Mouse (Mus musculus) kidney, embryonic 14.5 days (tissue): Measurements from ENCODE around the gene Polr2c. TPM values are rescaled to one million over a fixed set of nuclear protein-coding genes. Genes with fewer than 3 reads are reported as not detected.

Source experiments
- ATAC-seq: fragments of 200-750 bp; cut with Nextera tagmentation; 2 replicates; pipeline ENCODE4 v1.8.0; 2017; ENCODE audit warnings: moderate number of reproducible peaks, mild to moderate bottlenecking, moderate TSS enrichment, moderate library complexity; ENCODE audit not compliant: low FRiP score, low TSS enrichment
- H3K27ac ChIP-seq: fragments of 300-500 bp; sonication (generic); 2 replicates; pipeline ENCODE4 v1.5.1; 2014; ENCODE audit warnings: low read depth, mild to moderate bottlenecking, low read length, moderate library complexity, mixed read lengths
- H3K27me3 ChIP-seq: fragments of 300-500 bp; sonication (generic); 2 replicates; pipeline ENCODE4 v1.6.1; 2014; ENCODE audit warnings: mild to moderate bottlenecking, low read length; ENCODE audit not compliant: control insufficient read depth, insufficient read depth
- H3K36me3 ChIP-seq: fragments of 300-500 bp; sonication (generic); 2 replicates; pipeline ENCODE4 v1.6.1; 2014; ENCODE audit warnings: low read length, mixed read lengths; ENCODE audit not compliant: control insufficient read depth, insufficient read depth
- H3K4me1 ChIP-seq: fragments of 300-500 bp; sonication (generic); 2 replicates; pipeline ENCODE4 v1.6.1; 2014; ENCODE audit warnings: low read length, mixed read lengths; ENCODE audit not compliant: control insufficient read depth, insufficient read depth
- H3K4me2 ChIP-seq: fragments of 300-500 bp; sonication (generic); replicated peaks from 2 replicates; pipeline ENCODE4 v1.6.1; 2014; ENCODE audit warnings: low read depth, mild to moderate bottlenecking, low read length
- H3K4me3 ChIP-seq: fragments of 300-500 bp; sonication (generic); 2 replicates; pipeline ENCODE4 v1.5.1; 2014; ENCODE audit warnings: mild to moderate bottlenecking, low read length
- H3K9ac ChIP-seq: fragments of 300-500 bp; sonication (generic); 2 replicates; pipeline ENCODE4 v1.6.1; 2014; ENCODE audit warnings: low read depth, mild to moderate bottlenecking, low read length, moderate library complexity
- H3K9me3 ChIP-seq: fragments of 300-500 bp; sonication (generic); 2 replicates; pipeline ENCODE4 v1.6.1; 2016; ENCODE audit warnings: low read length; ENCODE audit not compliant: control insufficient read depth
- WGBS: fragments of 180-500 bp; shearing (Covaris S2); extraction: QIAGEN DNeasy Blood & Tissue Kit; methylation state at CpG from one replicate; pipeline ENCODE4 v1.1.7; 2014; 5-methylcytosine and 5-hydroxymethylcytosine counted together
- polyA plus RNA-seq: library from polyadenylated mRNA; unstranded; fragments of >200 nt; fragmentation: Nextera tagmentation; extraction: Ambion mirVana; gene quantifications from 2 replicates; pipeline ENCODE4 v1.2.1, GENCODE M21; 2014

The Polr2c gene
- polyA plus RNA-seq, 1 experiment from 2014 or later = 183 TPM

DNA sequence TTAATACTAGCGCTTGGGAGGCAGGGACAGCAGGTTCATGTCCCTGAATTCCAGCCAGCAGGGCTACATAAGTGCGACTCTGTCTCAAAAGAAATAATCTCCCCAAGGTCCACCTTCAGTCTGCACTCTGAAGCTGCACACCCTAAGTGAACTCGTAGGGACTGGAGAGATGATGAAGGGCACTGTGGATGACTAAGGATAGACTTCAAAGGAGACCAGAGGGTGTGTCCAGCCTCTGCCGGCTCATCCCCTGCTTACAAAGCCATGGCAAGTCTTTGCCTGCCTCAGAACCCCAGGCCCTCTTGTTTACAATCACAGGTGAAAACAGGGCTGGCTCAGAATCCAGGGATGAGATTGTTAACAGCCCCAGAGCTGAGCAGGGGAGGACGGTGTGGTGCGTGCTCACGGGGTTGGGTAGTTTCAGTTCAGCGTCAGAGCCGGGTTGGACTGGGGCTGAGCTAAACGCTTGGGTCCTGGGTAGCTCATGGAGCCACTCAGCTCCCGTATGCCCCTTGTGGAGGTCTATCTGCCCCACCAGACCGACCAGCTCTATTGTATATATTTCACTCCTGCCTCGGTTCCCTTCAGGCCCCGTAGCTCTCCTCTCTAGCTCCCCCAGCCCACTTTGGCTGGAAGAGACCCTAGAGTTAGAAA lies 31.3 kb downstream of the Polr2c start:
- H3K9me3 ChIP-seq = no peaks in the 10 kb centered on the region
- H3K9ac ChIP-seq = no peak overlapping the region
- no peaks in the 10 kb centered on the region for H3K27me3 ChIP-seq
- H3K4me3 ChIP-seq = no peak overlapping the region
- H3K36me3 ChIP-seq = no peaks in the 10 kb centered on the region
- WGBS = 25% methylated on average over 14 of the region's 14 CpGs
- H3K4me1 ChIP-seq = no peaks in the 10 kb centered on the region
- no peak overlapping the region for H3K4me2 ChIP-seq
- no peak overlapping the region for H3K27ac ChIP-seq
- no peak; the same call in 1 of the 2 replicates for ATAC-seq

DNA sequence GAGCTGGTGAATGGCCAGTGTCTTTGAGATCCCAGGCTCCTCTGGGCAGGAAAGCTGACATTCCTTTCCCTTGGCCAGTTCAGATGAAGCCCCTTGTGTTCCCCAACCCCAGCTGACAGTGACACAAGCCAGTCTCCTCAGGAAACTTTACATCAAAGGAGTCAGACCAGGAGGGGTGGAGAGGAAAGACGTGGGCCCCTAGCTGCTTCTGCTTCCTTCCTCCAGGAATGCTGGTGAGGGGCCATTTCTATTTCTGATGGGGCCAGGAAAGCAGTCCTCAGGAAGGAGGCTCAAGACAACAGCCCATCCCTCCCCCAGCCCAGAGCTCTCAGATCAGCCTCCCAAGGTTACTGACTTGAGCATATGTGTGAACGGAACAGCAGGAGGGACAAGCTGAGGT lies 35.7 kb downstream of the Polr2c start:
- no peak for ATAC-seq
- Histone ChIP-seq H3K4me2 (no peak overlapping the region), H3K27ac (no peak overlapping the region), H3K27me3 (no peaks in the 10 kb centered on the region), H3K4me3 (no peak overlapping the region), H3K9me3 (no peaks in the 10 kb centered on the region), H3K36me3 (no peaks in the 10 kb centered on the region), H3K4me1 (no peaks in the 10 kb centered on the region), H3K9ac (no peak overlapping the region)
- 32% methylated on average over 2 of the region's 2 CpGs for WGBS

DNA sequence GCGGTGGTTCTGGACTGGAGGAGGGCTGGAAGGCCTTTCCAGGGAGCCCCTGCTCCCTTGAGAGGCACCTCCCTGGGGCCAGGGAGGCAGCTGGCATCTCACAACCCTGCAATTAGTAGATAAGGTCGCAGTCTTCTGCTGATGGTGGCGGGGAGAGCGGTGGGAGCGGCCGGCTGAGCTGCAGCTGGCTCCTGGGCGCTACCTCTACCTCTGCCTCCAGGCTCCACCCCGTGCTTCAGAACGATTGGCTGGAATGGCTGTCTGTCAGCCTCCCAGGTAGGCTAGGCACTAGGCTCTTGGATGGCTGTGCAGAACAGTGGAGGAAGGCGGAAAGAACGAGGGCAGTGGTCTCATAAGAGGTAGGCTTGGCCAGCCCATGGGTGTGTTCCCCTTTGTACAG lies 42.0 kb downstream of the Polr2c start:
- H3K36me3 ChIP-seq = no peaks in the 10 kb centered on the region
- no peak overlapping the region for H3K27ac ChIP-seq
- H3K27me3 ChIP-seq = no peaks in the 10 kb centered on the region
- H3K9me3 ChIP-seq = no peaks in the 10 kb centered on the region
- H3K9ac ChIP-seq = peak overlapping the region; percentile 37; the same call in 1 of the 2 replicates
- peaks cover 32% of the 10 kb centered on the region for H3K4me1 ChIP-seq
- ATAC-seq = peak; percentile 43; the same call in 1 of the 2 replicates
- H3K4me3 ChIP-seq = peak overlapping the region; percentile 16; the same call in 1 of the 2 replicates
- WGBS = 10% methylated on average over 11 of the region's 11 CpGs
- peak overlapping the region; percentile 38 for H3K4me2 ChIP-seq

DNA sequence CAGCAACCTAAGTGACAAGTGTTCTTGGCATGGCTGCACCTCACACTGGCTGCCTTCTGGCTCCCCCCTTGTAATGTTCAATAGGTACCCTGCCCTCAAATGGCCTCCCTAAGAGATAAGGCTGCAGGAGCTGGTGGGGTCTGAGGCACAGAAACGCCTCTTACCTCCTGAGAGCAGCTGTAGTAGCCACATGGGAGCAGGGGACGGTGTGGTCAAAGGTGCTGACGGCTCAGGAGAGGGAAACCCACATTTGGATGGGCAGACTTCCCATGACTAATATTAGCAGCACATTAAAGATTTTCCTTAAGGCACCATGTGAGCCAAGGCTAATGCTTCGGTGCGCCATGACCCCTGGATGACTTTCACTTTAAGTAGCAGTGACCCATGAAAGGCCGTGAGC lies 43.4 kb downstream of the Polr2c start:
- H3K27ac ChIP-seq = peak overlapping the region; percentile 4; the same call in 1 of the 2 replicates
- H3K9ac ChIP-seq = no peak overlapping the region
- H3K27me3 ChIP-seq = no peaks in the 10 kb centered on the region
- H3K4me2 ChIP-seq = no peak overlapping the region
- no peak for ATAC-seq
- peaks cover 44% of the 10 kb centered on the region for H3K4me1 ChIP-seq
- peaks cover 6% of the 10 kb centered on the region for H3K36me3 ChIP-seq
- WGBS = 10% methylated on average over 6 of the region's 6 CpGs
- H3K9me3 ChIP-seq = no peaks in the 10 kb centered on the region
- no peak overlapping the region for H3K4me3 ChIP-seq

DNA sequence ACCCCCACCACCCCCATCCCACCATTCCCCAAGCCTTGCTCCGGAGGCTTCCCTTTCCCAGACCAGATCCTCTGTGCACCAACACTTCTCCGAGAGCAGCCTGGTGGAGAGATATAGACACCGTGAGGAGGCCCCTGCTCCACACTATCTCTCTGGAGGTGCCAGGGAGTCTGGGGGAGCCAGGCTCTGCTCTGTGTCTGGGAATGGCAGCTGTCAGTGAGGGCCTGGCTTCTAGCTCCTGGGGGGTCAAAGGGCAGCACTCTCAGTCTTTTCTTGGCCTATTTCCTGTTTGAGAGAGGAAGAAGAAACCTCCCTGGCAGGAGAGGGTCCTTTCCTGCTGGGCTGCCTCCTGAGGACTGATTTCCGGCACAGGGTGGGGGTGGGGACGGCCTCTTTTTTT lies 43.8 kb downstream of the Polr2c start:
- H3K4me2 ChIP-seq = no peak overlapping the region
- H3K4me1 ChIP-seq = peaks cover 44% of the 10 kb centered on the region
- peaks cover 10% of the 10 kb centered on the region for H3K36me3 ChIP-seq

DNA sequence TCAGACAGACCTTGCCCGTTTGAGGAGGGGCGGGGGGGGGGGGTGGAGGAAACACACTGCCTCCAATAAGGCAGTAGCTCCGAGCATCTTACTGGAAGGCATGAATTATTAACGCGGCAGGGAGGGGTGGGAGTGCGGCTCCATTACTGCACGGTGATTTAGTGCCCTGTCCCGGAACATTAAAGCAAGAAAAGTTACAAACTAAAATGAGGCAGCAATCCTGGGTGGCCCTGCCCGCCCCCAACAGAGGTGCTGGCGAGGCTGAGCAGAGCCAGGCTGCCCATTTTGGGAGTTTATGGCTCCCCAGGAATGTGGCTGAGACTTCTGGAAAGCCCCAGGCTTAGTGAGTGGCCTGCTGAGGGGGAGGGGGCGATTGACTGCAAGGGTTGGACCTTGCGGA lies 46.5 kb downstream of the Polr2c start:
- peaks cover 44% of the 10 kb centered on the region for H3K4me1 ChIP-seq
- H3K36me3 ChIP-seq = peaks cover 33% of the 10 kb centered on the region
- no peak overlapping the region for H3K9ac ChIP-seq
- no peaks in the 10 kb centered on the region for H3K27me3 ChIP-seq
- no peak overlapping the region for H3K4me2 ChIP-seq
- peak; percentile 65 for ATAC-seq
- H3K27ac ChIP-seq = peak overlapping the region; percentile 56; the same call in 1 of the 2 replicates
- no peak overlapping the region for H3K4me3 ChIP-seq
- H3K9me3 ChIP-seq = no peaks in the 10 kb centered on the region
- WGBS = 14% methylated on average over 12 of the region's 12 CpGs

More for the DNA sequence above, 43.8 kb downstream of the Polr2c start:
- Histone ChIP-seq H3K27ac (peak overlapping the region; percentile 4; the same call in 1 of the 2 replicates), H3K9me3 (no peaks in the 10 kb centered on the region), H3K4me3 (no peak overlapping the region), H3K9ac (no peak overlapping the region), H3K27me3 (no peaks in the 10 kb centered on the region)
- ATAC-seq = no peak
- 15% methylated on average over 5 of the region's 5 CpGs for WGBS

DNA sequence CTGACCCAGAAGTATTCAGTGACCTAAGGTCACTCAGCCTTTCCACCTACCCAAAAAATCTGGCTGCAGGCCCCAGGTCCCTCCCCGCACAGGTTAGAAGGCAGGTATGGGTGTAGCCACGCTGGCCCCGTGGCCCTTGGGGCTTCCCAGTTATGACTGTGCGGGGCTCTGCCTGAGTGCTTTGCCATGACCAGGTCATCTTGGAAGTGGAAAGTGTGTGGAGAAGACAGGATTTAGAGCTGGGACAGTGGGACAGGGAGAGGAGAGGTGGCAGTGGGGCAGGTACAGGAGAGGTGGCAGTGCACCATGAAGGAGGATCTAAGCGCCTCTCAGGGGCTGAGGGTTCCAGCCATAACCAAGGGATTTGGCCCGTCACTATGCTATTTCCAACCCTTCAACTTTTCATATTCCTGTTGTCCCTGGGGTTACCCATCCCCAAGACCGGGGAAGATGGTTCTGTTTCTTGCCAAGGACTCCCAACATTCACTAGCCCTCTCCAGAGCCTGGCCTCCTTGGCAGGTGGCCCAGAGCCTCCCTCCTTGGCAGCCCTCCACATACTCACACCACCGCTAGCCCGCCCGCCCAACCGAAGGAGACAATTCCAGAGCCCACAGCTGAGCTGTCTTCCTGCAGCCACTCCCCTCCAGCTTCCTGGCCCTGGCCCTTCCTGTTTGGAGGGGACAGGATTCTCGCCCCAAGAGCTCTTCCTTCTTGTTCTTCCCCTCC lies 47.4 kb downstream of the Polr2c start:
- Histone ChIP-seq H3K27me3 (no peaks in the 10 kb centered on the region), H3K4me1 (peaks cover 35% of the 10 kb centered on the region), H3K4me2 (no peak overlapping the region), H3K9ac (no peak overlapping the region), H3K36me3 (peaks cover 39% of the 10 kb centered on the region), H3K27ac (peak overlapping the region; percentile 73; the same call in 1 of the 2 replicates), H3K9me3 (no peaks in the 10 kb centered on the region), H3K4me3 (no peak overlapping the region)
- WGBS = 68% methylated on average over 12 of the region's 12 CpGs
- ATAC-seq = no peak

DNA sequence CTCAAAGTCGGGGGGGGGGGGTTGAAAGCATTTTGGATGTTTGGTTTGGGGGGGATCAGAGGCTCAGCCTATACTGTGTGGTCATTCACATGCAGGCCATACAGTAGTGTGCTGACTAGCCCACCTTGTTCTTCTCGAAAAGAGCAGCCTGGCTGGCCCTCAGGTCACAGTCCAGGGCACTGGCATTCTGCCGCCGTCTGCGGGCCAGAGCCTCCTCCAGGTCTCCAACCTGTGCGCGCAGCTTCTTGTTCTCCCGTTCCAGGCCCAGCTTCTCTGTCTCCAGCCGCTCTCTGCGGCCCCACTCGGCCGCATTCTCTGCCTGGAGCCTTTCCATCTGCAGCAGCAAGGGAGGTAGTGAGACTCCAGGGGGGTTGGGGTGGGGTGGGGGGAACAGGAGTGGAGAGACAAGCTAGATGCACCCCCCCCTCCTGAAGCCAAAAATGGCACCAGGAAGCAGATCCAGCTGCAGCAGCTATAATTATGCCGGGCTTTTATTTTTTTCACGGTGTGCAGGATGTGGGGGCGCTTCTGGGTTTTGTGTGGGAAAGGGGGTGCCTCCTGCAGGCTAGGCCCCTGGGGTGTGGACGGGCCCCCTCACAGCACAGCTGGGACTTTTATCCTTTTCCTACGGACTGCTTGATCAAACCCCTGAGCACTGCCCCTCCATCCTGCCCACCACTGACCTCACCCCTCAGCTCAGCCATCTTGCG lies 50.5 kb downstream of the Polr2c start:
- H3K9ac ChIP-seq = no peak overlapping the region
- H3K27ac ChIP-seq = peak overlapping the region; percentile 17; the same call in 1 of the 2 replicates
- H3K9me3 ChIP-seq = no peaks in the 10 kb centered on the region
- H3K4me3 ChIP-seq = no peak overlapping the region
- H3K4me2 ChIP-seq = no peak overlapping the region
- H3K4me1 ChIP-seq = peaks cover 20% of the 10 kb centered on the region
- H3K27me3 ChIP-seq = peaks cover 1% of the 10 kb centered on the region; the same call in 1 of the 2 replicates
- no peak for ATAC-seq
- WGBS = 73% methylated on average over 18 of the region's 18 CpGs
- H3K36me3 ChIP-seq = peaks cover 61% of the 10 kb centered on the region
